Mouse (Mus musculus) heart, embryonic 11.5 days (tissue): Measurements from ENCODE around the gene 1700025G04Rik. TPM values are rescaled to one million over a fixed set of nuclear protein-coding genes. Genes with fewer than 3 reads are reported as not detected.

Experiments used
- ATAC-seq: fragments of 200-750 bp; cut with Nextera tagmentation; replicated peaks from 2 replicates; pipeline ENCODE4 v1.8.0; 2017; ENCODE audit warnings: moderate library complexity; ENCODE audit not compliant: insufficient number of reproducible peaks, low FRiP score, low TSS enrichment
- H3K27ac ChIP-seq: fragments of 300-500 bp; sonication (generic); 2 replicates; pipeline ENCODE4 v1.5.1; 2014; ENCODE audit warnings: mild to moderate bottlenecking, low read depth, low read length
- H3K27me3 ChIP-seq: fragments of 300-500 bp; sonication (generic); 2 replicates; pipeline ENCODE4 v1.6.1; 2014; ENCODE audit warnings: mild to moderate bottlenecking, low read length, mixed read lengths; ENCODE audit not compliant: control insufficient read depth, insufficient read depth
- H3K36me3 ChIP-seq: fragments of 300-500 bp; sonication (generic); 2 replicates; pipeline ENCODE4 v1.6.1; 2014; ENCODE audit warnings: mild to moderate bottlenecking, low read length, moderate library complexity, mixed read lengths; ENCODE audit not compliant: control insufficient read depth, insufficient read depth
- H3K4me1 ChIP-seq: fragments of 300-500 bp; sonication (generic); 2 replicates; pipeline ENCODE4 v1.6.1; 2014; ENCODE audit warnings: low read length; ENCODE audit not compliant: control insufficient read depth, insufficient read depth
- H3K4me2 ChIP-seq: fragments of 300-500 bp; sonication (generic); 2 replicates; pipeline ENCODE4 v1.6.1; 2014; ENCODE audit warnings: mild to moderate bottlenecking, moderate library complexity
- H3K4me3 ChIP-seq: fragments of 300-500 bp; sonication (generic); 2 replicates; pipeline ENCODE4 v1.5.1; 2014; ENCODE audit warnings: low read depth, low read length
- H3K9ac ChIP-seq: fragments of 300-500 bp; sonication (generic); 2 replicates; pipeline ENCODE4 v1.6.1; 2014; ENCODE audit warnings: mild to moderate bottlenecking, low read depth, low read length, moderate library complexity
- H3K9me3 ChIP-seq: fragments of 300-500 bp; sonication (generic); replicated peaks from 2 replicates; pipeline ENCODE4 v1.6.1; 2016; ENCODE audit warnings: low read length; ENCODE audit not compliant: control insufficient read depth
- WGBS: fragments of 180-500 bp; shearing (Covaris S2); extraction: QIAGEN DNeasy Blood & Tissue Kit; methylation state at CpG from one replicate; pipeline ENCODE4 v1.1.7; 2014; ENCODE audit not compliant: insufficient replicate concordance; 5-methylcytosine and 5-hydroxymethylcytosine counted together
- polyA plus RNA-seq: library from polyadenylated mRNA; unstranded; fragments of >200 nt; fragmentation: Nextera tagmentation; extraction: Ambion mirVana; gene quantifications from 2 replicates; pipeline ENCODE4 v1.2.1, GENCODE M21; 2014

Gene 1700025G04Rik
- polyA plus RNA-seq, 1 experiment from 2014 or later, result 25.0 TPM

DNA sequence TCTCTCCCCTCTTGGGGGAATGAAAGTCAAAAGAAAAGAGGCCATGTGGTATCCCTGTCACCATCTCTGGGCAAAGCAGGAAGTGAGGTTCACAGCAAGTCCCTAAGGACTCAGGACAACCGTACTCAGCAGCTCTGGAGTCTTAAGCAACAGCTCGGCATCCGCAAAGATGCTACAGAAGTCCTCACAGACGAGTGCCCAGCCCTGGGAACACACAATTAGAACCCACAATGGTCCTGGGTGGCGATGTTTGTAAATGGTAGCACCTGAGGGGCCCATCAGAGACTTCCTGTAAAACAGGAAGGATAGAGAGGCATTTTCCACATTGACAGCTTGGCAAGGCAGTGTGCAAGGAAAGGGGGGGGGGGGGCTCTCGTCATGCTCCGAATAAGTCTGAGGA, 55.2 kb downstream of the 1700025G04Rik start:
- Histone ChIP-seq H3K9ac (no peak overlapping the region), H3K4me1 (peaks cover 17% of the 10 kb centered on the region; the same call in 1 of the 2 replicates), H3K4me2 (no peak overlapping the region), H3K27me3 (no peaks in the 10 kb centered on the region), H3K4me3 (no peak overlapping the region), H3K27ac (no peak overlapping the region), H3K36me3 (no peaks in the 10 kb centered on the region), H3K9me3 (peaks cover 3% of the 10 kb centered on the region; the same call in 1 of the 2 replicates)
- WGBS, result 67% methylated on average over 7 of the region's 7 CpGs
- no peak for ATAC-seq

DNA sequence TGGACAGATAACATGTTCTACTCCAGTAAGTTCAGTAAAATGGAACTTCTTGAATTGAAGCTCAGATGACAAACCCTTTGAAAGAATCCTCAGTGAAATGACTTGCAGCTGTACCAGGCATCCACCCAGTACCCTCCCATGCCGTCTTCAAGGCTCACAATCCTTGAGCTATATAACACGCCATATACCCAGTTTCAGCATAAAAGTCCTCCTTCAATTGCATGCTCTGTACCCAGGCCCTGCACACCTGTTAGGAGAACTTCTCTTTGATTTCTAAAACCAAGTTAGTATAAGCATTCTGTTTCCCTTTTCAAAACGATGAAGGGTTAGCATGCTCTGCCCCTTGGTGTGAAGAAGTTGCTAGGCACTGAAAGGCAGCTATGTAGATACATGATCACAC, 56.2 kb downstream of the 1700025G04Rik start:
- 78% methylated on average over 3 of the region's 3 CpGs for WGBS
- no peak overlapping the region for H3K9ac ChIP-seq
- no peak overlapping the region for H3K4me3 ChIP-seq
- no peaks in the 10 kb centered on the region for H3K36me3 ChIP-seq
- H3K4me2 ChIP-seq, result no peak overlapping the region
- ATAC-seq, result no peak
- H3K27me3 ChIP-seq, result no peaks in the 10 kb centered on the region
- H3K9me3 ChIP-seq, result peaks cover 3% of the 10 kb centered on the region; the same call in 1 of the 2 replicates
- no peak overlapping the region for H3K27ac ChIP-seq
- H3K4me1 ChIP-seq, result peaks cover 12% of the 10 kb centered on the region; the same call in 1 of the 2 replicates

DNA sequence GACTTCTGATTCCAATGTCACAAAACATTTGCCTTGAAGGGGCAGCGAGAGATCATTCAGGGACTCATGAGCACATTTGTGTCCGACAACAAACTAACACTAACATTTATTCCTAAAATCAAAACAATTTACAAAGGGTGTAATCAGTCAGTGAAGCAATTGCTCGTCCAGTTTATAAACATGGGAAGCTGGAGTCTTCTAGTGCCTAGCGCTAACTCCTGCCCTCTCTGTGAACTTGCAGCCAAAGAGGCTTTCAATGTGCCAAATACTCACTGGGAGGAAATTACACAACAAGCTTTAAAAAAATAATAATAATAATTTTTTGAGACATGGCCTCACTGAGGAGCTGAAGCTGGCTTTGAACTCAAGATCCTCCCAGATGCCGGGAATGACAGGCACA, 57.8 kb downstream of the 1700025G04Rik start:
- H3K9me3 ChIP-seq, result peaks cover 3% of the 10 kb centered on the region; the same call in 1 of the 2 replicates
- 0 out of 2 replicates have a peak, but pooled peaks cover 3% of the 10 kb centered on the region for H3K4me1 ChIP-seq
- no peaks in the 10 kb centered on the region for H3K27me3 ChIP-seq
- no peaks in the 10 kb centered on the region for H3K36me3 ChIP-seq
- H3K27ac ChIP-seq, result no peak overlapping the region
- 79% methylated on average over 5 of the region's 5 CpGs for WGBS
- H3K9ac ChIP-seq, result no peak overlapping the region
- no peak overlapping the region for H3K4me2 ChIP-seq
- H3K4me3 ChIP-seq, result no peak overlapping the region
- ATAC-seq, result no peak

DNA sequence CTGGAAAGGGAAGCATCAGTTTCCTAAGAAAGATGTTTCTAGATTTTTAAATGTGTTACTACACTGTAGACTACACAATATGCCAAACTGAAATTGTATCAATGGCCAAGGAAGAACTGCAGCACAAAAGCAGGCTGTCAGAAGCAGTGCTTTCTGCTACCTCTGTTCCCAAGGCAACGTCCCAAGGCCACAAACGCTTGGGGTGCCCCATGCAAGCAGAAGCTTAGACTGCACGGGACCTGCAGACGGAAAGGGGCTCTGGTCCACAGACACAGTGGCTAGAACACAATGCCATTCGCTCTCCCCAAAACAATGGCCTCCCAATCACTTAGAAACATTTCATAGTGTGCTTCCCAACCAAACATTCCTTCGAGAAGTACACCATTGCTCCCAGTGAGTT, 59.4 kb downstream of the 1700025G04Rik start:
- Histone ChIP-seq H3K27ac (no peak overlapping the region), H3K36me3 (no peaks in the 10 kb centered on the region), H3K4me1 (no peaks in the 10 kb centered on the region), H3K9ac (no peak overlapping the region), H3K27me3 (no peaks in the 10 kb centered on the region), H3K4me2 (no peak overlapping the region), H3K4me3 (no peak overlapping the region), H3K9me3 (peaks cover 3% of the 10 kb centered on the region; the same call in 1 of the 2 replicates)
- WGBS, result 77% methylated on average over 6 of the region's 6 CpGs
- no peak for ATAC-seq

DNA sequence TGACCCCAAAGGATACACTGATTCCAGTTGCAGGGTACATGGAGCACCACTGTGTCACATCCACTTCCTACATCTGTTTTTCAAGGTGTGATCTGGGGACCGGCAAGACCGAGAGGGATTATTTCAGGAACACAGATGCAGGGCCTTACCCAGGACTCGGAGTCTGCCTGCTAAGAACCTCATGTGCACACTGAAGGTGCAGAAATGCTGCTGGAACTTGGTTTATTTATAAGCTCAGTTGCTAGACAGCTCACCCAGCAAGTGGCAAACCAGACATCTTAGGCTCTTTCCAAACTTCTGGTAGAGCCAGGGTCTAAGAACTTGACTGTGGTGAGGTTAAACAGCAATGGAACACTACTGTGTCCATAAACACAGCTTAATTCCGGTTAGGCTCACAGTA, 61.2 kb downstream of the 1700025G04Rik start:
- WGBS, result 71% methylated on average over 4 of the region's 4 CpGs

DNA sequence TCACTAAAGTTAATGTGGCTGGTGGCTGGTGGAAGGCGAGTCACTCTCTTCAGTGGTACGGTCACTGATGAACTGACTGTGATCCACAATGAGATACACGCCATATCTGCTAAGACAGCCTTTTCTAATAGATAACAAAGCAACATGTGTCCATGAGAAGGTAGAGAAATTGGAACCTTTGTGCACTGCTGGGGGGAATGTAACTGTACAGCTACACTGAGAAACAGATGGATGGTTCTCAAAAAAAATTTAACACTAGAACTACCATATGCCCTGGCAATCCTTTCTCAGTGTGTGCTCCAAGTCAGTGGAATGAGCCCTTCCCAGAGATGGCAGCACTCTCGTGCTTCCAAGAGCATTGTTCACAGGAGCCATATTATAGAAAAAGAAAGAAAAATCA, 63.2 kb downstream of the 1700025G04Rik start:
- Histone ChIP-seq H3K36me3 (no peaks in the 10 kb centered on the region), H3K9ac (no peak overlapping the region), H3K27ac (no peak overlapping the region), H3K4me1 (no peaks in the 10 kb centered on the region), H3K9me3 (no peaks in the 10 kb centered on the region), H3K4me3 (no peak overlapping the region), H3K27me3 (no peaks in the 10 kb centered on the region), H3K4me2 (no peak overlapping the region)
- WGBS, result 81% methylated on average over 4 of the region's 4 CpGs
- no peak for ATAC-seq

More for the DNA sequence above, 61.2 kb downstream of the 1700025G04Rik start:
- H3K27ac ChIP-seq, result no peak overlapping the region
- ATAC-seq, result no peak
- peaks cover 3% of the 10 kb centered on the region; the same call in 1 of the 2 replicates for H3K9me3 ChIP-seq
- H3K27me3 ChIP-seq, result no peaks in the 10 kb centered on the region
- H3K4me1 ChIP-seq, result no peaks in the 10 kb centered on the region
- H3K36me3 ChIP-seq, result no peaks in the 10 kb centered on the region
- no peak overlapping the region for H3K9ac ChIP-seq
- no peak overlapping the region for H3K4me3 ChIP-seq
- no peak overlapping the region for H3K4me2 ChIP-seq

DNA sequence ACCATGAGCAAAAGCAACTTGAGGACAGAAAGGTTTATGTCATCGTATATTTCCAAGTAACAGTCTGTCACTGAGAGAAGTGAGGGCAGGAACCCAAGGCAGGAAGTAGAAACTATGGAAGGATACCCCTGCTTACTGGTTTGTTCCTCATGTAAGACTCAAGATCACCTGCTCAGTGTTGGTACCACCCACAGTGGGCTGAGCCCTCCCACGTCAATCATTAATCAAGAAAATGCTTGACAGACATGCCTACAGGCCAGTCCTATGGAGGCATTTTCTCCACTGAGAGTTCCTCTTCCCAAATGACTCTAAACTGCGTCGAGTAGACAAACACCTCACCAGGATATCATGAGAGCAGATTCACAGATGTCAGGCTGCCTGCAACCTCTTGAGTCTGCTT, 64.6 kb downstream of the 1700025G04Rik start:
- no peaks in the 10 kb centered on the region for H3K36me3 ChIP-seq
- no peak overlapping the region for H3K4me2 ChIP-seq
- H3K4me1 ChIP-seq, result no peaks in the 10 kb centered on the region
- no peak overlapping the region for H3K9ac ChIP-seq
- ATAC-seq, result no peak
- 86% methylated on average over 4 of the region's 4 CpGs for WGBS
- H3K27ac ChIP-seq, result no peak overlapping the region
- H3K27me3 ChIP-seq, result no peaks in the 10 kb centered on the region
- H3K9me3 ChIP-seq, result no peaks in the 10 kb centered on the region
- H3K4me3 ChIP-seq, result no peak overlapping the region

DNA sequence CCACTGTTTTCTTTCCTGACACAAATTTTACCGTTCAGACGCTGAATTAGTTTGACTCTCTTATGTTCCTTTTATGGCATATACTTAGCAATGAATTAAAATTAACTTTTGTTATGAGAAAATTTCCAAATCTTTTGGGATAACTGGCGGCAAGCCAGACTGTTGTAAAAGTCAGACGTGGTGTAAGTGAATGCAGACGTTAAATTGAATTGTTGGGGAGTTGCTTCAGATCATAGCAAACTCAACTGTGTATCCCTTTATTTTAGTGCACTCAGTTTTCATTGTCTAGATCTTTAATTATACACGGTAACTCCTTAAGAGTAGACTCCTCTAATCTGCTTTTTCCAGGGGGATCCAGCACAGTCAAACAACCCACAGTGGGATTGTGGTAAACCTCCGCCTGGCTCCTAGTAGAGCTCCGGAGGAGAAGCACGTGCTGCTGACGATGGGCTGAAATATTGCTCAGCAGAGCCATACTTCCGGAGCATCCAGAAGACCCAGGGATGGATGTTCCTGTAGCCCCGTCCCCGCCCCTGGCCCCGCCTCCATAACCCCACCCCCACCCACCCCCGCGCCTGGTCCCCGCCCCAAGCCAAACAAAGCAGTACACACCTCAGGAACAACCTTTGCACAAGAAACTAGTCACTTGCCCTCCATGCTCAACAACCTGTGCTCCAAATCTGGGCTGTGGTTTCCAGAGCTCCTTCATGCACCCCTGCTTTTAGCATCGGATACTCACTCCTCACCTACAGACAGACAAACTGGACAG, 65.7 kb downstream of the 1700025G04Rik start:
- Histone ChIP-seq H3K27ac (no peak overlapping the region), H3K4me2 (no peak overlapping the region), H3K27me3 (no peaks in the 10 kb centered on the region), H3K4me1 (peaks cover under 1% of the 10 kb centered on the region; the same call in 1 of the 2 replicates), H3K36me3 (no peaks in the 10 kb centered on the region), H3K9me3 (no peaks in the 10 kb centered on the region), H3K9ac (no peak overlapping the region), H3K4me3 (no peak overlapping the region)
- no peak for ATAC-seq
- WGBS, result 75% methylated on average over 18 of the region's 18 CpGs

DNA sequence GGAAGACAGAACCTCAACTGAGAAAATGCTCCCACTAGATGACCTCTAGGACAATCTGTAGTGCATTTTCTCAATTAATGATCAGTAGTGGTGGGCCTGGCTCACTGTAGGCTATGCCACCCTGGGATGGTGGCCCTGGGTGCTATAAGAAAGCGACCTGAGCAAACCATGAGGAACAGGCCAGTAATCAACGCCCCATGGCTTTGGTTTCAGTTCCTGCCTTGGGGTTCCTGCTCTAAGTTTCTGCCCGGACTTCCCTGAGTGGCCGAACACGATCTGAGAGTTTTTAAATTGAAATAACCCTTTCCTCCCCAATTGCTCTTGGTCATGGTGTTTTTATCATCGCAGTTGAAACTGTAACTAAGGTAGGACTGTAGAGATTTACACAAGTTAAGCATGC, 69.1 kb downstream of the 1700025G04Rik start:
- Histone ChIP-seq H3K9me3 (no peaks in the 10 kb centered on the region), H3K4me3 (no peak overlapping the region), H3K4me2 (no peak overlapping the region), H3K36me3 (no peaks in the 10 kb centered on the region), H3K4me1 (peaks cover 3% of the 10 kb centered on the region; the same call in 1 of the 2 replicates), H3K27ac (no peak overlapping the region), H3K27me3 (no peaks in the 10 kb centered on the region), H3K9ac (no peak overlapping the region)
- no peak for ATAC-seq
- WGBS, result 90% methylated on average over 6 of the region's 6 CpGs
